Mouse (Mus musculus) G1E (cell line): ENCODE measurements at regions not wholly inside any gene's neighbourhood (a gene's known extent, or its start where the extent isn't known, plus 50 kb on each side); places are given as distances from the start of the nearest gene placed in this dataset.

Source experiments
- CTCF ChIP-seq: IDR thresholded peaks from 2 replicates; pipeline ENCODE4 v1.5.1; 2012; ENCODE audit warnings: low read depth, low read length, inconsistent platforms, mixed read lengths
- GATA1 ChIP-seq: IDR thresholded peaks from 2 replicates; pipeline ENCODE4 v1.6.1; 2012; ENCODE audit warnings: borderline replicate concordance, low read length, inconsistent platforms, mixed read lengths

GRCm38 (mm10) chr2:166448724-166449123, 264.9 kb downstream of the Prex1 start:
- no peak for TF ChIP-seq CTCF
- TF ChIP-seq GATA1 = no peak
